12 mouse cellular contexts compared by ENCODE assay signal in the genomic region with DNA sequence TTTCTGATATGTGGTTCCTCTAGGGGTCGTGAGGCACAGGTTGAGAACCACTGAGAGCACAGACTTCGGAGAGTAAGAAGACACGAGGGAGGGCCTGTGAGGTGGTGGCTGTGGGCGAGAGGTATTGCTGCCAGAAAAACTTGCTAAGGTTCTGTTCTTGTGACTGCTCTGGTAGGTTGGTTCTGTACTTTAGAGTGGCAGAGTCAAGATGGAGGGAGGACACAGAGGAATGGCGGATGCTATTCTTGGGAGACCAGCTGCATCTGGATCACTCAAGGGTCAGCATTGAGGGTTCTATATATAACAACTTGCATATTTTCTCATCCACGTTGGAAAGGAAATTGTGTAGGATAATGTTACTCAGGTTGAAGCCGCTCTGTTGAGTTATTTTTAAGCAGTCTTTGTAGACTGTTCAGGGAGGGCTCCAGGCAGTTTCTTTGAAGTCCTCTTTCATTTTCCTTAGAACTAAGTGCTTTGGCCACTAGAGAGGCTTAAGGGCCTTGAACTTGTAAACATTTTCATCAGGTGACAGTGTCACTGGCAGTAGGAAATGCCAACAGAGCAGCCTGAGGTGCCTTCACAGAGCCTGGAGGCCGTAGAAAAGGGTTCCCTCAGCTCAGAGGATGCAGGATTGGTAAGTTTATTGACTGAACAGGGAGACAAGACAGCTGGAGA. TPM values are rescaled to one million over a fixed set of nuclear protein-coding genes. Genes with fewer than 3 reads are reported as not detected.
A peak's percentile ranks its signal among the peaks of the same experiment; 100 is the strongest.
DNase-seq lines count a peak whose midpoint lies in the region; ATAC-seq and TF ChIP-seq lines count a peak whose summit lies in the region.
"Had no signal": no experiment of that assay in that cellular context is flagged by ENCODE, and none has a peak within 500 bp of the region (broad histone marks: within the 10 kb centered on the region; RNA-seq: fewer than 3 reads in every experiment).

No protein-coding gene starts in this region.

- H3K9me3 ChIP-seq in heart, embryonic 13.5 days = no peaks in the 10 kb centered on the region
- H3K9me3 ChIP-seq: midbrain, embryonic 13.5 days had no signal

- TF ChIP-seq POLR2A in heart, adult 2 months (IDR thresholded peaks at IDR 0.05; ENCODE audit: insufficient read depth, low read depth, low read length) = no peak

- 48% methylated on average over 8 of the region's 8 CpGs for WGBS in heart, embryonic 13.5 days
- WGBS in heart, adult 2 months = 53% methylated on average over 8 of the region's 8 CpGs

- H3K4me2 ChIP-seq in heart, embryonic 13.5 days = peak overlapping the region; percentile 18; the same call in 1 of the 2 replicates
- H3K4me2 ChIP-seq: midbrain, embryonic 13.5 days had no signal

- intact Hi-C loops in heart, adult 2 months (cut with DNase I) = no loop called here
- intact Hi-C loops in left cerebral cortex, adult 2 months (cut with DNase I) = no loop called here

- ATAC-seq in heart, embryonic 13.5 days (ENCODE audit: extremely low read depth, insufficient number of reproducible peaks, low FRiP score, low TSS enrichment) = no peak
- ATAC-seq: midbrain, embryonic 13.5 days had no signal

- peak overlapping the region; percentile 73 for H3K27ac ChIP-seq in heart, embryonic 13.5 days (replicated peaks)
- H3K27ac ChIP-seq in heart, adult 2 months = no peak overlapping the region
- H3K27ac ChIP-seq in left cerebral cortex, adult 2 months = peak overlapping the region; percentile 53
- H3K27ac ChIP-seq: midbrain, embryonic 13.5 days had no signal

- peak; percentile 5 for DNase-seq in cerebellum, adult 11-12 months
- DNase-seq in cerebellum, adult 11 months = no peak
- no peak for DNase-seq in heart, adult 2 months
- DNase-seq in left cerebral cortex, adult 2 months (ENCODE audit: extremely low spot score in 1 of 2, low spot score in 2 of 2) = peak in 1 of 2 experiments; percentile 21
- DNase-seq in left cerebral cortex, adult 8-10 months (ENCODE audit: low spot score in 2 of 2) = no peak
- peak; percentile 66 for DNase-seq in brain, adult 2 months (ENCODE audit: low read depth, low spot score)
- no peak for DNase-seq in adrenal gland, postnatal 36 days
- DNase-seq: adrenal gland, postnatal 25 days; cerebellum, postnatal 25 days; right cerebral cortex, postnatal 25 days had no signal

- no peaks in the 10 kb centered on the region for H3K79me2 ChIP-seq in heart, adult 2 months (replicated peaks; ENCODE audit: control insufficient read depth, insufficient read depth, low read length)

- no peak overlapping the region for H3K4me3 ChIP-seq in heart, embryonic 13.5 days
- H3K4me3 ChIP-seq in heart, adult 2 months = no peak overlapping the region
- H3K4me3 ChIP-seq in left cerebral cortex, adult 2 months = no peak overlapping the region
- H3K4me3 ChIP-seq: midbrain, embryonic 13.5 days had no signal

- peaks cover 27% of the 10 kb centered on the region for H3K4me1 ChIP-seq in heart, embryonic 13.5 days
- no peaks in the 10 kb centered on the region for H3K4me1 ChIP-seq in heart, adult 2 months (ENCODE audit: control insufficient read depth, insufficient read depth, low read length)

- H3K9ac ChIP-seq in heart, embryonic 13.5 days = no peak overlapping the region
- H3K9ac ChIP-seq in heart, adult 2 months (ENCODE audit: low read depth, low read length) = no peak overlapping the region
- H3K9ac ChIP-seq: midbrain, embryonic 13.5 days had no signal

- TF ChIP-seq EP300 in heart, adult 2 months (IDR thresholded peaks at IDR 0.05; ENCODE audit: insufficient read depth, low read depth, low read length) = no peak

- no peaks in the 10 kb centered on the region for H3K27me3 ChIP-seq in heart, embryonic 13.5 days (replicated peaks)
- no peaks in the 10 kb centered on the region for H3K27me3 ChIP-seq in heart, adult 2 months (ENCODE audit: control insufficient read depth, insufficient read depth, low read length)
- H3K27me3 ChIP-seq: midbrain, embryonic 13.5 days had no signal

- no peak for TF ChIP-seq CTCF in heart, adult 2 months (IDR thresholded peaks at IDR 0.05)
- no peak for TF ChIP-seq CTCF in left cerebral cortex, adult 2 months (IDR thresholded peaks at IDR 0.05)

- no peaks in the 10 kb centered on the region for H3K36me3 ChIP-seq in heart, embryonic 13.5 days
- H3K36me3 ChIP-seq in heart, adult 2 months (ENCODE audit: control insufficient read depth, insufficient read depth, low read length) = no peaks in the 10 kb centered on the region
- H3K36me3 ChIP-seq: midbrain, embryonic 13.5 days had no signal

RNA-seq across cellular contexts. Expression of a gene that starts 25.7 kb away (rescaled TPM):
- 7.4 TPM in 2 replicates for polyA plus RNA-seq in heart, embryonic 13.5 days (2015; fragmentation: Nextera tagmentation; extraction: Ambion mirVana)
- 10 to 100 TPM; 24.1 to 31.3 TPM for total RNA-seq in heart, adult 2 months (2021)
- polyA plus RNA-seq in heart, adult 2 months (2012; rRNA removed) = 7.6 and 14.2 TPM in 2 replicates
- total RNA-seq in left cerebral cortex, adult 2 months (2021) = 10 to 100 TPM; 83.4 to 87.6 TPM
- 10 to 100 TPM; 72.9 to 90.6 (median 75.8) TPM for total RNA-seq in left cerebral cortex, adult 8-10 months (2022)
- total RNA-seq in adrenal gland, postnatal 36 days (2021) = 10 to 100 TPM; 13.5 to 15.9 TPM

Comparison
In these comparisons a context has a peak if more than half of its experiments do, and no peak if none do; other contexts are left out.
1. DNase-seq: peak in cerebellum, adult 11-12 months (single experiment) and brain, adult 2 months (single experiment); none in cerebellum, adult 11 months (single experiment), heart, adult 2 months (0 of 2), left cerebral cortex, adult 8-10 months (0 of 2) and adrenal gland, postnatal 36 days (0 of 2).